Mouse (Mus musculus): ENCODE measurements around the gene Gm42688.

The Gm42688 gene

DNA sequence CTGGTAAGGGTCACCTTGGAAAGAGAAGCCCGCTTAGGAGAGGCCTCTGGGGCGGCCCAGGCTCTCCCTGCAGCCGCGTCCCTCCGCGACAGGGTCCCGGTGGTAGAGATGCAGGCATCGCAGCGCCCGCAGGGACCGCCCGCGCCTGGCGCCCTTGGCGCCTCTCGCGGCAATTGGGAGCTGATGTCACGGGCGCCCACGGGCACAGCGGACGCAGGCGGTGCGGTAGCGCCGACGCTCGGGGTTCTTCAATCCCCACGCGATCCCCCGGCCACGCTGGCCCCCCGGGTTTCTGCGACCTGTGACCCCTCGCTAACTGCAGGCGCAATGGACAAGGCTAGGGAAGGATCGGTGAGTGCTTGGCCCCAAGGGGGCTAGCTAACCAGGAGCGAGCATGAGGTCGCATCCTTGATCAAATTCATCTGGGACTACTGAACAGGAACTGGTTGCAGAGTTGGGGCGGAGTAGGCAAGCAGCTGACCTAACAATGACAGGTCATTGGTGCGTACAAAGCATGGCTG lies 40.9 kb downstream of the Gm42688 start:
- peak; percentile 40 for DNase-seq

DNA sequence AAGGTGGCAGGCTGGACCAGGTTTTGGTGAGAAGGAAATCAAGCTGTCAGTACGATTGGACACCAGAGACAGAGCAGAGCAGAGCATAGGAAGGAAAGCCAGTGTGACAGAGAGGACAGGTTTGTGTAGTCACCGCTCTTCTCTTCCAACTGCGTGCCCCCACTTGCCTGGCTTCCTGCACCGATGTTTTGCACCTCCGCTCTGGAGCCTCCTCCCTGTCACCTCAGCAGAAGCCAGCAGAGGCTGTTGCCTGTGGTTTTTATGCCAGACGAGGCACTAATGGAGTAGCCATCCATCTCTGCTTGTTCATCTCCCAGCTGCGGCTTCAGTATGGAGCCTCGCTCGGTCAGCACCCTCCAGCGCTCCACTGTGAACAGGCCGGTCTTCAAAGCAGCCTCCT lies 41.5 kb downstream of the Gm42688 start:
- no peak for DNase-seq

DNA sequence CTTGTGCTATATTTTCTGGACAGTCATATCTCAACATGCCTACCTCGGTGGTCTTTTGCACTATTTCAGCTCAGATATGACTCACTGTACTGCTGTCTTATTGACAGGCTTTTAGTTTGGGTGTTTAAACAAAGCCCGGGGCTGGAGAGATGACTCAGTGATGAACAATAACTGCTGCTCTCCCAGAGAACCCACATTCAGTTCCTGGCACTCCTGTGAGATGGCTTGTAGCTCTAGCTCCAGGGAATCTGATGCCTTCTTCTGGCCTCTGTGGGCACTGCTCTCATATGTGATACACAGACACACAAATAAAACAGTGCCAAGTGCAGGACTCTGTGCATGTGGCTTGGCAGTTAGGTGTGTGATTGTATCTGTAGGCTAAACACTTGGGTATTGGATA lies 43.8 kb downstream of the Gm42688 start:
- no peak for DNase-seq

- DNase-seq, result no peak
These were observed 44.4 kb downstream of the Gm42688 start for GRCm38 (mm10) chr6:83145805-83146204.

- DNase-seq, result no peak
These were observed 45.9 kb downstream of the Gm42688 start for GRCm38 (mm10) chr6:83147280-83147679.

DNA sequence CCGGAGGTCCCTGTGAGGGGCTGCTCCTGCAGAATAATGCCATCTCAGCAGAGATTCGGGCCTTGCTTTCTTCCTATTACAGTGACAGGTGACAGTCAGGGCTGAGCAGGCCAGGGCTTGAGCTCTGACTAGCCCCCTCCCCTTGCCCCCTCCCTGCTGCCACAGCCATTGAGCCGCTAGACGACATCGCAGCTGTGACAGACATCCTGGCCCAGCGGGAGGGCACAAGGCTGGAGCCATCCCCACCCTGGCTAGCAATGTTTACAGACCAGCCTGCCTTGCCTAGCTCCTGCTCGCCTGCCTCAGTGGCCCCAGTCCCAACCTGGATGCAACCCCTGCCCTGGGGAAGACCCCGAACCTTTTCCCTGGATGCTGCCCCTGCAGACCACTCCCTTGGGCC lies 50.3 kb downstream of the Gm42688 start:
- DNase-seq, result no peak

DNA sequence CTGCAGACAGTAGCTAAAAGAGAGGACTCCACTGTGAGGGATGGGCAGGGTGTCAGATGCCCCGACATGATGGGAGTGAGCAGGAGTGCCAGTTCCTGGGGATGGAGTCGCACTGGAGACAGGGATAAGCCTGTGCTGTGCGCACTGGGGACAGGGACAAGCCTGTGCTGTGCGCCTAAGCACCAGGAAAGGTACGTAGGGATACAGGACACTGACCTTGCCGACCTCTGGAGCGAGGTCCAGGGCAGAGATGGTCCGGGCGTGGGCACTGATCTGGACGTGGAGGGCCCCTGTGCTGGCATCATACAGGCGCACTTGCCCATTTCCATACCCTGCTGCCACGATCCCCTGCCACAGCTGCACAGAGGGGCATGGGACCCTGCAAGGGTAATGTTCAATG lies 51.6 kb downstream of the Gm42688 start:
- no peak for DNase-seq

DNA sequence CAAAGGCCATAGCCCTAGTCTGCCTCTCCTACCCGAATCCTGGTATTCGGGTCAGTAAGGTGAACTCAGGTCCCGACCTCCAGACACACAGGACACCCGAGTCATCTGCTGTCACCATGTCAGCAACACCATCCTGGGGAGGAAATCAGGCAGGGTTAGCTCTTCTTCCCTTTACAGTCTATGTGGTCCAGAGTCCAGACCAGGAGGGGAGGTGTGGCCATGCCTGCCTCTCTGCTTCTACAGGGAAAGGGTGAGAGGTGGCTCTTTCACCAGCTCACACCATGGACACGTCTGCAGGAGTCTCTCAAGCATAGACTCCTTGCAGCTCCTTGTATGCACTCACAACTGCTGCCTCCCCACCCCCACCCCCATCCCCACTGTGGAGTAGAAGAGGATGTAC lies 52.1 kb downstream of the Gm42688 start:
- no peak for DNase-seq

GRCm38 (mm10) chr6:83155552-83156238 lies 54.3 kb downstream of the Gm42688 start:
- DNase-seq, result no peak

DNA sequence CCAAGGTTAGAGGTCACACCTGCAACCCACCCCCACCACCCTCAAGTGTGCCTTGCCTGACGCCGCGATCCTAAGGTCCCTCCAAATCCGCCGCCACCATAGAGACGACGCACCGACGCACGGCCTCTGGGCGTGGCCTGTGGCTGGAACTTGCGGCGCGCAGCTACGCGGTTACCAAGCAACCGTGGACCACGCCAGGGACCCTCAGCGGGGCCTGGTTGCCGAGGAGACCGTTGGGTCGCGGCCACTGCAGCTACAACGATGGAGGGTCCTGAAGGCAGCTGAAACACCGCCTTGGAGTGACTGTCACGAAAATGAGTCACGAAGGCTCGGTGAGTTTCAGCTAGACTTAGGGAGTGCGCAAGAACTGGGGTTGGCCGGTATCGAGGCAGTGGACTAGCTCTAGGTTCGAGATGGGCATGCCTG lies 54.9 kb downstream of the Gm42688 start, which contains the start of the genes Wdr54 and 1700003E16Rik:
Gene Wdr54, minus strand, starts transcription at position 139 of the 426 bp plus-strand sequence.
Gene 1700003E16Rik, plus strand, starts transcription at position 146 of the 426 bp plus-strand sequence.
- peak; percentile 58 for DNase-seq

GRCm38 (mm10) chr6:83159456-83159855 lies 58.0 kb downstream of the Gm42688 start:
- DNase-seq, result peak; percentile 65

Data from thymus, postnatal 14 days (tissue).